Mouse (Mus musculus): ENCODE results near the gene H2-M5.

- TF ChIP-seq POLR2A (IDR thresholded peaks at IDR 0.05; ENCODE audit: extremely low read depth, insufficient read depth, low read length) (peak; percentile 74), CTCF (IDR thresholded peaks at IDR 0.05; ENCODE audit: extremely low read depth, insufficient read depth, low read length) (no peak)
These were observed 31.2 kb downstream of the H2-M5 start, which contains the start of the genes Znrd1 and Znrd1as for GRCm38 (mm10) chr17:36957999-36958743.

All from cortical plate, adult 2 months (tissue).